In the genomic region with DNA sequence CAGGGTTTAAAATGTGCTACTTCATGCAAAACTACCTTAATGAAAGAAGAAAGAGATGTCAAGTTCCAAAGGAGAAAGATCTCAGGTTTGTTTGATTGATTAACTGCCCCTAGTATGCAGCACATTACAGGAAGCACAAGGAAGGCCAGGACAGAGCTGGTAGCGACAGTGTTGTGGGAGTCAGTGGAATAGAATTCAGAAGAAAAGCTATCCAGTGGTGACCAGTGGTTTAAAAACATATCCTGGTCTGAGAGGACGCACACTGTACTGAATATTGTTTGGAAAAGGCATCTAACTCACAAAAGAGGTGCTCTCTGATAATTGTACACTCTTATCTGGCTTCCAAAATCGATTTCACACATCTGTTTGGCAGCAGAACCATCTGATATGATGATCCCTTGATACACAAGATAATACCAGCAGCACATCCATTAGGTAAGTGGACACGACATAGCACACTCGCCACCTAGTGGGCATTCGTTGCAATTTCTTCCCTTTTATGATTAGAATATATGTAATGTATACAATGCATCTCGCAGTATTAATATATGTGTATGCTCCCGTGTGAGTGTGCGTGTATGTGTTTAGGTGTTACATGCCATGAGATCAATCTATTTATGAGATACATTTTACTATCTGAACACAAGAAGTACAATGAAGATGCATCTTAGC, we compare ENCODE assay signal across 9 mouse cellular contexts. TPM values are rescaled to one million over a fixed set of nuclear protein-coding genes. Genes with fewer than 3 reads are reported as not detected.
DNase-seq lines count a peak whose midpoint lies in the region; ATAC-seq and TF ChIP-seq lines count a peak whose summit lies in the region.
"Had no signal": no experiment of that assay in that cellular context is flagged by ENCODE, and none has a peak within 500 bp of the region (broad histone marks: within the 10 kb centered on the region; RNA-seq: fewer than 3 reads in every experiment).

No protein-coding gene starts in this region.

- peak; percentile 18 for DNase-seq in thymus, postnatal 0 days (ENCODE audit: low spot score)
- no peak for DNase-seq in thymus, adult 18-20 months
- DNase-seq in c-Kit-positive CD71-positive TER-119-negative erythroid progenitor cells, embryonic 14.5 days (ENCODE audit: low read depth), result peak; percentile 10
- DNase-seq in forebrain, embryonic 10.5 days (ENCODE audit: extremely low spot score, low spot score), result peak; percentile 16
- DNase-seq in limb, embryonic 14.5 days (ENCODE audit: low spot score), result peak; percentile 80
- peak; percentile 87 for DNase-seq in retina, embryonic 14.5 days (ENCODE audit: low spot score)
- no peak for DNase-seq in urinary bladder, adult 18-20 months (ENCODE audit: low spot score in 2 of 2)
- DNase-seq: liver, embryonic 13.5 days had no signal

- H3K4me3 ChIP-seq in forebrain, embryonic 10.5 days, result no peak overlapping the region
- H3K4me3 ChIP-seq in intestine, postnatal 0 days (ENCODE audit: low read depth, low read length), result no peak overlapping the region
- no peak overlapping the region for H3K4me3 ChIP-seq in limb, embryonic 14.5 days (replicated peaks; ENCODE audit: low read length)
- H3K4me3 ChIP-seq: liver, embryonic 13.5 days had no signal

- no peaks in the 10 kb centered on the region for H3K9me3 ChIP-seq in forebrain, embryonic 10.5 days
- no peaks in the 10 kb centered on the region for H3K9me3 ChIP-seq in intestine, postnatal 0 days (ENCODE audit: control insufficient read depth)
- no peaks in the 10 kb centered on the region for H3K9me3 ChIP-seq in limb, embryonic 14.5 days (ENCODE audit: control insufficient read depth, low read length)
- H3K9me3 ChIP-seq: liver, embryonic 13.5 days had no signal

- no peaks in the 10 kb centered on the region for H3K4me1 ChIP-seq in forebrain, embryonic 10.5 days
- no peaks in the 10 kb centered on the region for H3K4me1 ChIP-seq in intestine, postnatal 0 days (replicated peaks; ENCODE audit: control insufficient read depth, insufficient read depth, low read length)
- H3K4me1 ChIP-seq in limb, embryonic 14.5 days (ENCODE audit: control insufficient read depth, insufficient read depth, low read length), result no peaks in the 10 kb centered on the region
- H3K4me1 ChIP-seq: liver, embryonic 13.5 days had no signal

- WGBS in forebrain, embryonic 10.5 days, result 32% methylated on average over 9 of the region's 9 CpGs
- WGBS in intestine, postnatal 0 days, result 21% methylated on average over 9 of the region's 9 CpGs
- 25% methylated on average over 9 of the region's 9 CpGs for WGBS in limb, embryonic 14.5 days

- H3K36me3 ChIP-seq in forebrain, embryonic 10.5 days (replicated peaks), result no peaks in the 10 kb centered on the region
- no peaks in the 10 kb centered on the region for H3K36me3 ChIP-seq in intestine, postnatal 0 days (ENCODE audit: control insufficient read depth, insufficient read depth)
- H3K36me3 ChIP-seq in limb, embryonic 14.5 days (ENCODE audit: control insufficient read depth, insufficient read depth, low read length), result no peaks in the 10 kb centered on the region
- H3K36me3 ChIP-seq: liver, embryonic 13.5 days had no signal

- no peak overlapping the region for H3K9ac ChIP-seq in intestine, postnatal 0 days (ENCODE audit: low read depth, low read length)
- no peak overlapping the region for H3K9ac ChIP-seq in limb, embryonic 14.5 days (ENCODE audit: low read depth, low read length, severe bottlenecking)
- H3K9ac ChIP-seq: liver, embryonic 13.5 days had no signal

- peak; percentile 87 for TF ChIP-seq CTCF in intestine, postnatal 0 days (IDR thresholded peaks at IDR 0.05; ENCODE audit: low read depth)

- H3K27ac ChIP-seq in forebrain, embryonic 10.5 days, result no peak overlapping the region
- no peak overlapping the region for H3K27ac ChIP-seq in intestine, postnatal 0 days (ENCODE audit: low read depth, low read length)
- H3K27ac ChIP-seq in limb, embryonic 14.5 days (replicated peaks; ENCODE audit: low read depth, low read length), result no peak overlapping the region
- H3K27ac ChIP-seq: liver, embryonic 13.5 days had no signal

- ATAC-seq in intestine, postnatal 0 days, result no peak
- ATAC-seq in limb, embryonic 14.5 days (ENCODE audit: low FRiP score, low read depth), result no peak

- no peaks in the 10 kb centered on the region for H3K27me3 ChIP-seq in forebrain, embryonic 10.5 days (ENCODE audit: poor library complexity, severe bottlenecking)
- no peaks in the 10 kb centered on the region for H3K27me3 ChIP-seq in intestine, postnatal 0 days (replicated peaks; ENCODE audit: control insufficient read depth, insufficient read depth, low read length)
- H3K27me3 ChIP-seq in limb, embryonic 14.5 days (ENCODE audit: control insufficient read depth, insufficient read depth, low read length), result no peaks in the 10 kb centered on the region
- H3K27me3 ChIP-seq: liver, embryonic 13.5 days had no signal

- TF ChIP-seq POLR2A in limb, embryonic 14.5 days (IDR thresholded peaks at IDR 0.05; ENCODE audit: borderline replicate concordance, extremely low read depth, insufficient read depth, insufficient read length), result no peak

- no peak overlapping the region for H3K4me2 ChIP-seq in intestine, postnatal 0 days (replicated peaks; ENCODE audit: low read depth)
- H3K4me2 ChIP-seq in limb, embryonic 14.5 days (replicated peaks; ENCODE audit: low read depth, low read length, severe bottlenecking), result no peak overlapping the region
- H3K4me2 ChIP-seq: liver, embryonic 13.5 days had no signal

RNA-seq across cellular contexts. Expression of gene Cntnap2, which starts 33.0 kb away (rescaled TPM):
- 0.39 and 0.48 TPM in 2 replicates for polyA plus RNA-seq in thymus, postnatal 0 days (2015; fragmentation: Nextera tagmentation; extraction: Ambion mirVana)
- polyA plus RNA-seq in forebrain, embryonic 10.5 days (2016; fragmentation: Nextera tagmentation; extraction: Ambion mirVana), result 76.1 and 89.3 TPM in 2 replicates
- polyA plus RNA-seq in intestine, postnatal 0 days (2015; fragmentation: Nextera tagmentation; extraction: Ambion mirVana), result 0.92 and 1.1 TPM in 2 replicates
- 2.5 TPM in 2 replicates for polyA plus RNA-seq in limb, embryonic 14.5 days (2012; rRNA removed)
- 1.5 and 2.1 TPM in 2 replicates for polyA plus RNA-seq in limb, embryonic 14.5 days (2014; fragmentation: Nextera tagmentation; extraction: Ambion mirVana)

Comparison
In these comparisons a context has a peak if more than half of its experiments do, and no peak if none do; other contexts are left out.
1. DNase-seq: peak in thymus, postnatal 0 days (single experiment), c-Kit-positive CD71-positive TER-119-negative erythroid progenitor cells, embryonic 14.5 days (single experiment), forebrain, embryonic 10.5 days (single experiment), limb, embryonic 14.5 days (single experiment) and retina, embryonic 14.5 days (single experiment); none in thymus, adult 18-20 months (0 of 2) and urinary bladder, adult 18-20 months (0 of 2).
2. RNA of gene Cntnap2, which starts 33.0 kb away (polyA plus RNA-seq): 76.1 to 89.3 TPM in forebrain, embryonic 10.5 days; 1.5 to 2.5 TPM in limb, embryonic 14.5 days, 0.92 to 1.1 TPM in intestine, postnatal 0 days and 0.39 to 0.48 TPM in thymus, postnatal 0 days; every median in the first group is over 10 times any median in the second.